In genomic region chr4:125210719-125211118, GRCm38 (mm10) we compare ENCODE assay signal across 14 mouse cellular contexts.
A peak's percentile ranks its signal among the peaks of the same experiment; 100 is the strongest.
DNase-seq lines count a peak whose midpoint lies in the region; ATAC-seq lines count a peak whose summit lies in the region.
"Had no signal": no experiment of that assay in that cellular context is flagged by ENCODE, and none has a peak within 500 bp of the region (broad histone marks: within the 10 kb centered on the region; RNA-seq: fewer than 3 reads in every experiment).

No protein-coding gene starts in this region.

- ATAC-seq in inflammation-experienced regulatory T-cells, adult 6 months, result no peak
- ATAC-seq: forebrain, embryonic 15.5 days; intestine, embryonic 16.5 days had no signal

- DNase-seq in ovary, adult 18-20 months (ENCODE audit: low spot score), result peak; percentile 41
- DNase-seq in ovary, postnatal 14 days (ENCODE audit: low spot score), result no peak
- DNase-seq in adrenal gland, adult 18-20 months (ENCODE audit: low spot score in 2 of 2), result peak; percentile 37 to 51
- peak; percentile 86 for DNase-seq in adrenal gland, postnatal 14 days
- DNase-seq in cerebellum, adult 9-10 months, result no peak
- no peak for DNase-seq in spleen, postnatal 4 days (ENCODE audit: low spot score in 2 of 2)
- no peak for DNase-seq in heart, postnatal 14 days
- DNase-seq: B cell, adult 2 months; cerebellum, adult 11 months; cerebellum, adult 8-10 months; cerebellum, postnatal 25 days had no signal

- intact Hi-C loops in heart, postnatal 14 days (cut with DNase I), result no loop called here

Comparison
In these comparisons a context has a peak if more than half of its experiments do, and no peak if none do; other contexts are left out.
1. DNase-seq: peak in ovary, adult 18-20 months (single experiment), adrenal gland, adult 18-20 months (2 of 2) and adrenal gland, postnatal 14 days (single experiment); none in ovary, postnatal 14 days (single experiment), cerebellum, adult 9-10 months (single experiment), spleen, postnatal 4 days (0 of 2) and heart, postnatal 14 days (0 of 2).